Mouse (Mus musculus): ENCODE measurements at regions not wholly inside any gene's neighbourhood (a gene's known extent, or its start where the extent isn't known, plus 50 kb on each side); places are given as distances from the start of the nearest gene placed in this dataset.

- H3K9me3 ChIP-seq (ENCODE audit: low read depth, low read length): no peaks in the 10 kb centered on the region
- DNase-seq (no peak), ATAC-seq (ENCODE audit: insufficient read depth) (no peak)
- no peak overlapping the region for H3K27ac ChIP-seq (ENCODE audit: low read depth)
- no peaks in the 10 kb centered on the region for H3K27me3 ChIP-seq (ENCODE audit: insufficient read depth, low read length)
- 90% methylated on average over 4 of the region's 4 CpGs for WGBS
- no peaks in the 10 kb centered on the region for H3K36me3 ChIP-seq (ENCODE audit: insufficient read depth)
- no peaks in the 10 kb centered on the region for H3K4me1 ChIP-seq (ENCODE audit: insufficient read depth)
- TF ChIP-seq CTCF (IDR thresholded peaks at IDR 0.05; ENCODE audit: low read depth): no peak
- no peak overlapping the region for H3K9ac ChIP-seq
- no peak overlapping the region for H3K4me2 ChIP-seq
- H3K4me3 ChIP-seq (ENCODE audit: low read depth, low read length): no peak overlapping the region
Observed at GRCm38 (mm10) chr10:98531425-98531824, 382.8 kb upstream of the Atp2b1 start.

DNA sequence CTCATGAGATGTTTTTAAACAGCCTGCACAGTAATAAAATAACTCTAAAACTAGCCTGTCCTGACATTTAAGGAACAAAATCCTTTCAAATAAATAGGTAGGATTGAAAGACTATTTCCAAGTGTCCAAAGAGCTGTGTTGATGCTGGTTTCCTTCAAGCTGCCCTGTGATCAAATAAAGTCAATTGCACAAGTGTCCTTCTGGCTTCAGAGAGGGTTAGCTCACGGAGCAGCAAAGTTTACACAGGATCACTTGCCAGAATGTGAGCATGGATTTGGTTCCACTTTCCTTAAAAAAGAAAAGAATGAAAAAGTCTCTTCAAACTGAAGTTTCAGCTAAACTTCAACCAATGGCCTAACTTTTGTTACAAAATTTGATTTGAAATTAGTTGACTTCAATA is 375.5 kb upstream of the Atp2b1 start:
- ATAC-seq (ENCODE audit: insufficient read depth) (no peak), DNase-seq (no peak)
- no peaks in the 10 kb centered on the region for H3K36me3 ChIP-seq (ENCODE audit: insufficient read depth)
- 38% methylated on average over 1 of the region's 1 CpGs for WGBS
- no peak for TF ChIP-seq CTCF (IDR thresholded peaks at IDR 0.05; ENCODE audit: low read depth)
- H3K27me3 ChIP-seq (ENCODE audit: insufficient read depth, low read length): no peaks in the 10 kb centered on the region
- H3K27ac ChIP-seq (ENCODE audit: low read depth): no peak overlapping the region
- no peak overlapping the region for H3K4me2 ChIP-seq
- no peak overlapping the region for H3K9ac ChIP-seq
- no peaks in the 10 kb centered on the region for H3K4me1 ChIP-seq (ENCODE audit: insufficient read depth)
- H3K4me3 ChIP-seq (ENCODE audit: low read depth, low read length): no peak overlapping the region
- no peaks in the 10 kb centered on the region for H3K9me3 ChIP-seq (ENCODE audit: low read depth, low read length)

GRCm38 (mm10) chr10:98541062-98541461 is 373.1 kb upstream of the Atp2b1 start:
- Histone ChIP-seq H3K27me3 (ENCODE audit: insufficient read depth, low read length) (no peaks in the 10 kb centered on the region), H3K27ac (ENCODE audit: low read depth) (no peak overlapping the region), H3K4me3 (ENCODE audit: low read depth, low read length) (no peak overlapping the region), H3K9ac (no peak overlapping the region), H3K4me2 (no peak overlapping the region), H3K36me3 (ENCODE audit: insufficient read depth) (no peaks in the 10 kb centered on the region), H3K9me3 (ENCODE audit: low read depth, low read length) (no peaks in the 10 kb centered on the region), H3K4me1 (ENCODE audit: insufficient read depth) (no peaks in the 10 kb centered on the region)
- DNase-seq (no peak), ATAC-seq (ENCODE audit: insufficient read depth) (no peak)
- TF ChIP-seq CTCF (IDR thresholded peaks at IDR 0.05; ENCODE audit: low read depth): no peak

GRCm38 (mm10) chr10:98542072-98542471 is 372.1 kb upstream of the Atp2b1 start:
- no peak for DNase-seq
- no peak for TF ChIP-seq CTCF (IDR thresholded peaks at IDR 0.05; ENCODE audit: low read depth)
- no peaks in the 10 kb centered on the region for H3K27me3 ChIP-seq (ENCODE audit: insufficient read depth, low read length)
- no peaks in the 10 kb centered on the region for H3K9me3 ChIP-seq (ENCODE audit: low read depth, low read length)
- H3K4me3 ChIP-seq (ENCODE audit: low read depth, low read length): no peak overlapping the region
- no peak for ATAC-seq (ENCODE audit: insufficient read depth)
- no peak overlapping the region for H3K4me2 ChIP-seq
- H3K27ac ChIP-seq (ENCODE audit: low read depth): no peak overlapping the region
- no peaks in the 10 kb centered on the region for H3K36me3 ChIP-seq (ENCODE audit: insufficient read depth)
- H3K4me1 ChIP-seq (ENCODE audit: insufficient read depth): no peaks in the 10 kb centered on the region
- 82% methylated on average over 2 of the region's 2 CpGs for WGBS
- no peak overlapping the region for H3K9ac ChIP-seq

DNA sequence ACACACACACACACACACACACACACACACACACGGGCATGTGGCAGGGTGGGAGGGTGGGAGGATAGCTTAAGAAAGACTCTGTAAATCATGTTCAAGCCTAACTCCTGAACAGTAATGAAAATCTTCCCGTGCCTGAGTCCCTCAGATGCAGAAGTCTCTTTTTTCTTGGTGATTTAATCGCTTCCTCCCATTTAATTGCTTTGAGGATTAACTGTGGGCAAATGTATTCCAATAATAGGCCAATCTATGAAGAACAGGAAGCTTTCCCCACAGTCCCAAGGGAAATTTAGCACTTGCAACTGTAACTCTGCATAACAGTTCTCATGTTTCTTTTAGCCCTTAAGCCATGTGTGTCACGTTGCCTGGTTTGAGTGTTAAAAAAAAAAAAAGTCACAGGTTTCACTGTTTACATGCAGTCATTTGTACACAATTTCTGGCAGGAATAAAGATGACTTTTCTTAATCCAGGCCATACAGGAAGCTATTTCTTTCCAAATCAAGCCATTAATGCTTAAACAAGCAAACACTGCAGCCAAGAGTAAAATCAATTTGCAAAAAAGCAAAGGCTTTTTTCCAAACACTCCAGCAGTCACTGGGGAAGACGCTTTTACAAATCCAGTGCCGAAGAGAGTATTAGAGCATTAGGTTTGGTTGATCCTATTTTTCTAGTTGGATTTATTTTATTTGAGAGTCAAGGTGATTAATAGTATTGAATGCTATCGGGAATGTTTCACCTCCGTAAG is 370.8 kb upstream of the Atp2b1 start:
- H3K9ac ChIP-seq: no peak overlapping the region
- TF ChIP-seq CTCF (IDR thresholded peaks at IDR 0.05; ENCODE audit: low read depth): no peak
- no peaks in the 10 kb centered on the region for H3K4me1 ChIP-seq (ENCODE audit: insufficient read depth)
- peak; percentile 48 for DNase-seq
- no peak overlapping the region for H3K4me3 ChIP-seq (ENCODE audit: low read depth, low read length)
- no peaks in the 10 kb centered on the region for H3K9me3 ChIP-seq (ENCODE audit: low read depth, low read length)
- H3K36me3 ChIP-seq (ENCODE audit: insufficient read depth): no peaks in the 10 kb centered on the region
- ATAC-seq (ENCODE audit: insufficient read depth): no peak; the same call in 1 of the 2 replicates
- WGBS: 19% methylated on average over 8 of the region's 8 CpGs
- no peaks in the 10 kb centered on the region for H3K27me3 ChIP-seq (ENCODE audit: insufficient read depth, low read length)
- H3K4me2 ChIP-seq: no peak overlapping the region
- no peak overlapping the region for H3K27ac ChIP-seq (ENCODE audit: low read depth)

DNA sequence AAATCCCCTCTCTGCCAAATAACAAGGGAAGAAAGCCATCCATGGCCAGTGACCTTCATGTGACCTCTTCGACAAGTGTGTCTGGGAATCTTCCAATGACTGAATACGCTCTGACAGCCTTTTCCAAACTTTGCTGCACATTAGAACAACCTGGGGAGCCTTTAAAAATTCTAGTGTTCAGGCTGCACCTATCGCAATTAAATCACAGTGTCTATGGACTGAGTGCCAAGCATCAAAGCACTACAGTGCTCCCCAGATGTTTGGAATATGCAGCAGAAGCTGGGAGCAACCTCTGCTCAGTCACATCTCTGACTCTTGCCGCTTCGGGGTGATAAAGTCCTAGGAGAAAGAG is 370.2 kb upstream of the Atp2b1 start:
- WGBS: 40% methylated on average over 5 of the region's 5 CpGs
- Histone ChIP-seq H3K36me3 (ENCODE audit: insufficient read depth) (no peaks in the 10 kb centered on the region), H3K9me3 (ENCODE audit: low read depth, low read length) (no peaks in the 10 kb centered on the region), H3K4me2 (no peak overlapping the region), H3K9ac (no peak overlapping the region), H3K27ac (ENCODE audit: low read depth) (0 out of 2 replicates have a peak overlapping the region, but pooled peaks have one; percentile 9), H3K4me3 (ENCODE audit: low read depth, low read length) (no peak overlapping the region), H3K4me1 (ENCODE audit: insufficient read depth) (no peaks in the 10 kb centered on the region), H3K27me3 (ENCODE audit: insufficient read depth, low read length) (no peaks in the 10 kb centered on the region)
- DNase-seq (no peak), ATAC-seq (ENCODE audit: insufficient read depth) (no peak; the same call in 1 of the 2 replicates)
- TF ChIP-seq CTCF (IDR thresholded peaks at IDR 0.05; ENCODE audit: low read depth): no peak

GRCm38 (mm10) chr10:98554575-98554974 is 359.6 kb upstream of the Atp2b1 start:
- no peak for TF ChIP-seq CTCF (IDR thresholded peaks at IDR 0.05; ENCODE audit: low read depth)
- Histone ChIP-seq H3K36me3 (ENCODE audit: insufficient read depth) (no peaks in the 10 kb centered on the region), H3K27me3 (ENCODE audit: insufficient read depth, low read length) (no peaks in the 10 kb centered on the region), H3K4me1 (ENCODE audit: insufficient read depth) (no peaks in the 10 kb centered on the region), H3K27ac (ENCODE audit: low read depth) (no peak overlapping the region), H3K4me3 (ENCODE audit: low read depth, low read length) (no peak overlapping the region), H3K4me2 (no peak overlapping the region), H3K9ac (no peak overlapping the region), H3K9me3 (ENCODE audit: low read depth, low read length) (no peaks in the 10 kb centered on the region)
- ATAC-seq (ENCODE audit: insufficient read depth) (no peak), DNase-seq (no peak)
- WGBS: 69% methylated on average over 3 of the region's 3 CpGs
